8 mouse cellular contexts compared by ENCODE assay signal in genomic region chr8:57800327-57800726, GRCm38 (mm10).
DNase-seq lines count a peak whose midpoint lies in the region; ATAC-seq and TF ChIP-seq lines count a peak whose summit lies in the region.

No protein-coding gene starts in this region.

- no peak; the same call in 1 of the 2 replicates for TF ChIP-seq EP300 in liver, postnatal 0 days (IDR thresholded peaks at IDR 0.05; ENCODE audit: low read depth)

- WGBS in forebrain, embryonic 13.5 days: 18% methylated on average over 4 of the region's 4 CpGs
- 12% methylated on average over 4 of the region's 4 CpGs for WGBS in liver, postnatal 0 days (ENCODE audit: insufficient replicate concordance)
- WGBS in neural tube, embryonic 13.5 days: 25% methylated on average over 4 of the region's 4 CpGs
- WGBS in thymus, adult 2 months: 8% methylated on average over 4 of the region's 4 CpGs

- H3K27me3 ChIP-seq in forebrain, embryonic 13.5 days: 0 out of 2 replicates have a peak, but pooled peaks cover 3% of the 10 kb centered on the region
- no peaks in the 10 kb centered on the region for H3K27me3 ChIP-seq in liver, postnatal 0 days (ENCODE audit: insufficient read depth, low read length)
- H3K27me3 ChIP-seq in neural tube, embryonic 13.5 days: no peaks in the 10 kb centered on the region
- no peaks in the 10 kb centered on the region for H3K27me3 ChIP-seq in thymus, adult 2 months (ENCODE audit: control insufficient read depth, insufficient read depth, low read length)

- in situ Hi-C loops in ES-E14 (cut with MboI; ENCODE audit: low sequenced_read_pairs in 2 of 2, unreplicated experiment in 2 of 2): loop anchor here in 1 of 2 experiments (10.0 kb wide), 1 partner anchor 256 kb away; no protein-coding TSS in a partner anchor

- H3K4me2 ChIP-seq in forebrain, embryonic 13.5 days: peak overlapping the region; percentile 53
- H3K4me2 ChIP-seq in liver, postnatal 0 days (ENCODE audit: low read depth, low read length): peak overlapping the region; percentile 72
- peak overlapping the region; percentile 49 for H3K4me2 ChIP-seq in neural tube, embryonic 13.5 days

- peak; percentile 92 for ATAC-seq in forebrain, embryonic 13.5 days
- ATAC-seq in liver, postnatal 0 days: peak; percentile 79
- ATAC-seq in neural tube, embryonic 13.5 days (ENCODE audit: low read depth): peak; percentile 91

- no peak overlapping the region for H3K9ac ChIP-seq in ES-E14 (ENCODE audit: insufficient read depth, low read depth, low read length, poor library complexity, severe bottlenecking)
- H3K9ac ChIP-seq in forebrain, embryonic 13.5 days: no peak overlapping the region
- peak overlapping the region; percentile 18; the same call in 1 of the 2 replicates for H3K9ac ChIP-seq in liver, postnatal 0 days (replicated peaks)
- H3K9ac ChIP-seq in neural tube, embryonic 13.5 days: peak overlapping the region; percentile 32; the same call in 1 of the 2 replicates

- no peak overlapping the region for H3K4me3 ChIP-seq in ES-E14 (ENCODE audit: insufficient read depth in 1 of 2, low read depth in 1 of 2, low read length in 2 of 2, poor library complexity in 1 of 2, severe bottlenecking in 1 of 2)
- H3K4me3 ChIP-seq in forebrain, embryonic 13.5 days: peak overlapping the region; percentile 26
- H3K4me3 ChIP-seq in liver, postnatal 0 days (ENCODE audit: low read depth, low read length): peak overlapping the region; percentile 31
- peak overlapping the region; percentile 24 for H3K4me3 ChIP-seq in neural tube, embryonic 13.5 days
- no peak overlapping the region for H3K4me3 ChIP-seq in thymus, adult 2 months (ENCODE audit: control insufficient read depth, insufficient read depth, low read length)

- H3K4me1 ChIP-seq in ES-E14 (ENCODE audit: control insufficient read depth in 2 of 2, insufficient read depth in 2 of 2, low read length in 2 of 2, poor library complexity in 1 of 2): peaks cover 0 to 2% of the 10 kb centered on the region in 2 experiments; a peak in 1 of 4 replicates
- peaks cover 9% of the 10 kb centered on the region for H3K4me1 ChIP-seq in forebrain, embryonic 13.5 days
- H3K4me1 ChIP-seq in liver, postnatal 0 days (ENCODE audit: insufficient read depth): peaks cover 4% of the 10 kb centered on the region
- peaks cover 9% of the 10 kb centered on the region for H3K4me1 ChIP-seq in neural tube, embryonic 13.5 days (replicated peaks)
- H3K4me1 ChIP-seq in thymus, adult 2 months (replicated peaks; ENCODE audit: control insufficient read depth, insufficient read depth, low read length): peaks cover 6% of the 10 kb centered on the region

- intact Hi-C loops in heart, postnatal 14 days (cut with DNase I): loop anchor here (1.0 to 10.0 kb wide), 4 partner anchors 148 to 446 kb away; partner anchors contain the start of gene Galnt7

- DNase-seq in ES-E14 (ENCODE audit: low read depth, low spot score): peak; percentile 91
- peak; percentile 82 for DNase-seq in c-Kit-positive CD71-positive TER-119-negative erythroid progenitor cells, embryonic 14.5 days (ENCODE audit: low read depth)
- DNase-seq in heart, postnatal 14 days: peak; percentile 67 to 83
- DNase-seq in kidney, postnatal 4 days: peak; percentile 72 to 75
- peak; percentile 69 for DNase-seq in liver, postnatal 0 days
- peak; percentile 67 for DNase-seq in thymus, adult 2 months

- TF ChIP-seq POLR2A in thymus, adult 2 months (IDR thresholded peaks at IDR 0.05; ENCODE audit: control insufficient read depth, extremely low read depth, insufficient read depth, low read length, poor library complexity): no peak

- no peak overlapping the region for H3K27ac ChIP-seq in ES-E14 (ENCODE audit: insufficient read depth, low read depth, low read length, poor library complexity, severe bottlenecking)
- H3K27ac ChIP-seq in forebrain, embryonic 13.5 days: peak overlapping the region; percentile 33; the same call in 1 of the 2 replicates
- peak overlapping the region; percentile 55 for H3K27ac ChIP-seq in liver, postnatal 0 days (ENCODE audit: low read depth)
- H3K27ac ChIP-seq in neural tube, embryonic 13.5 days (replicated peaks): peak overlapping the region; percentile 43; the same call in 1 of the 2 replicates
- H3K27ac ChIP-seq in thymus, adult 2 months (ENCODE audit: control insufficient read depth, insufficient read depth, low read length): no peak overlapping the region; the same call in 1 of the 2 replicates

- TF ChIP-seq CTCF in liver, postnatal 0 days (IDR thresholded peaks at IDR 0.05; ENCODE audit: low read depth): peak; percentile 83
- TF ChIP-seq CTCF in thymus, adult 2 months (IDR thresholded peaks at IDR 0.05; ENCODE audit: borderline replicate concordance, control insufficient read depth, extremely low read depth, insufficient read depth, low read length, poor library complexity): no peak

- H3K9me3 ChIP-seq in ES-E14 (ENCODE audit: control insufficient read depth, insufficient read depth, low read depth, low read length): no peaks in the 10 kb centered on the region
- H3K9me3 ChIP-seq in forebrain, embryonic 13.5 days (replicated peaks): no peaks in the 10 kb centered on the region
- H3K9me3 ChIP-seq in liver, postnatal 0 days (ENCODE audit: low read length): no peaks in the 10 kb centered on the region
- H3K9me3 ChIP-seq in neural tube, embryonic 13.5 days: no peaks in the 10 kb centered on the region

- no peaks in the 10 kb centered on the region for H3K36me3 ChIP-seq in ES-E14 (ENCODE audit: control insufficient read depth, insufficient read depth, low read length, poor library complexity, severe bottlenecking)
- H3K36me3 ChIP-seq in forebrain, embryonic 13.5 days (ENCODE audit: poor library complexity, severe bottlenecking): no peaks in the 10 kb centered on the region
- no peaks in the 10 kb centered on the region for H3K36me3 ChIP-seq in liver, postnatal 0 days (replicated peaks; ENCODE audit: insufficient read depth, low read length)
- no peaks in the 10 kb centered on the region for H3K36me3 ChIP-seq in neural tube, embryonic 13.5 days
- H3K36me3 ChIP-seq in thymus, adult 2 months (ENCODE audit: control insufficient read depth, insufficient read depth, low read length): no peaks in the 10 kb centered on the region

TF ChIP-seq in ES-E14, 5 proteins besides CTCF, POLR2A, EP300 and RAD21:
- TF ChIP-seq CHD2 (IDR thresholded peaks at IDR 0.05; ENCODE audit: low read depth, low read length) (no peak), MAFK (IDR thresholded peaks at IDR 0.05; ENCODE audit: insufficient read depth, low read depth, low read length) (no peak), ZC3H11A (IDR thresholded peaks at IDR 0.05; ENCODE audit: borderline replicate concordance, low read depth, low read length) (peak; percentile 97), HCFC1 (IDR thresholded peaks at IDR 0.05; ENCODE audit: borderline replicate concordance, insufficient read depth, low read length) (no peak), ZNF384 (IDR thresholded peaks at IDR 0.05; ENCODE audit: low read depth, low read length) (no peak)
TF ChIP-seq in ES-E14: peak in this region for 1.

Comparison
In these comparisons a context has a peak if more than half of its experiments do, and no peak if none do; other contexts are left out.
1. H3K27ac ChIP-seq: peak in forebrain, embryonic 13.5 days (single experiment), liver, postnatal 0 days (single experiment) and neural tube, embryonic 13.5 days (single experiment); none in ES-E14 (single experiment) and thymus, adult 2 months (single experiment).
2. H3K4me3 ChIP-seq: peak in forebrain, embryonic 13.5 days (single experiment), liver, postnatal 0 days (single experiment) and neural tube, embryonic 13.5 days (single experiment); none in ES-E14 (0 of 2) and thymus, adult 2 months (single experiment).
3. H3K9ac ChIP-seq: peak in liver, postnatal 0 days (single experiment) and neural tube, embryonic 13.5 days (single experiment); none in ES-E14 (single experiment) and forebrain, embryonic 13.5 days (single experiment).
4. Peak in every context shown above with its lines, with median percentiles within 50 percentile points of each other: DNase-seq, ATAC-seq and H3K4me2 ChIP-seq.